Mouse (Mus musculus): ENCODE measurements around the gene Pramef12.

DNA sequence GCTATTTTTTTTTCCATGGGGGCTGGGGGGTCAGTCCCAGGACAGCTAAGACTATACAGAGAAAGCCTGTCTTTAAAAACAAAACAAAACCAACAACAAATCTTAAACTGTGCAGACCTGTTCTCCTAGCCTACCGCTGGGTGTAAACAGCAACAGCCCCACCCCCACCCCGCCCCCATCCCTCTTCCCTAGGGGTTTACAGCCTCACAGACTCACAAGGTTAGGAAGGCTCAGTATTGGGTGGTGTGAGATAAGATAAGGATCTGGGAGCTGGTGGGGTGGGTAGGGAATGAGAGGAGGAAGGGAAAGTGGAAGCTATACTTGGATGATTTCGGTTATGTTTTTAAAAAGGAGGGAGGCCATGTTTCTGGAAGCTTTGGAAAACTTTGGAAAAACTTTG lies 11.9 kb downstream of the Pramef12 start:
- no peak for TF ChIP-seq CTCF (IDR thresholded peaks at IDR 0.05; ENCODE audit: extremely low read depth, insufficient read depth, low read length)
- TF ChIP-seq POLR2A (IDR thresholded peaks at IDR 0.05; ENCODE audit: extremely low read depth, insufficient read depth, low read length): no peak

Measured in cortical plate, adult 2 months (tissue).